Mouse (Mus musculus) lung, postnatal 14 days (tissue): ENCODE measurements around the gene Gm42372.
"Not testable (repeated sequence)": the region's sequence is repeated elsewhere in the genome, so short reads cannot be mapped to it uniquely, and the experiment has no call there.

Experiments used
- DNase-seq: peaks from one replicate; pipeline ENCODE4 v3.0.0; 2021

The Gm42372 gene

DNA sequence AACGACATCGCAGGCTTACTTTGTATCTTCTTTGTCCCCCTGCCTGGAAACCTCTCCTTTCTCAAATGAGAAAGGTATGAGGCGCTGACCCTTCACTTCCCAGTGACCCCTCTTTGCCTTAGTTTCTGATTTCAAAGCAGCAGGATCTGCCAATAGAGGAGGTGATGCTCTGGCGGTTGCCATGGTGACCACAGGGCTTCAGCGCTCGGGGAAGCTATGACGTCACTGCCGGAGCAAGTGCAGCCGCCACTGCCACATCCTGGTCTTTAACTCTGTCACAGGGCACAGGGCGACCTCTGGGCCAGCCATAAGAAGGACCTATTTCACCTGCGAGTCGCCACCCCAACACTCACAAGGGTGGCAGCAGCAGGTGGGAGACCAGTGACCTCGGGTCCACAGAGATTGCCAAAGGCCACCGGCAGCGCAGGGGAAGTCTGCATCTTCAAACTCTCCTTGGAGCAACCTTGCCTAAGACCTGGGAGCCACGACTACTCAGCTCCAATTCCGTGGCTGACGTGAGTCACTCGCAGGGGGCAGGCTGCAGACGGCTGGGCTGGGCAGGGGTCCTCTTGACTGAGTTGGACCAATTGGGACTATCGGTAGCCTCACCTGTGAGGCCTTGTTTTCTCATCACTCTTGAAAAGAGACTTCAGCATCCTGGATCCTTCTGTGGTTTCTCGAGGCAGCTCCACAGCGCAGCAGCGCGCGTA is at the start of gene Gm42372:
TSS of gene Gm42372 (plus strand) at position 228 of the 710 bp plus-strand sequence.
- peak; percentile 41 for DNase-seq

DNA sequence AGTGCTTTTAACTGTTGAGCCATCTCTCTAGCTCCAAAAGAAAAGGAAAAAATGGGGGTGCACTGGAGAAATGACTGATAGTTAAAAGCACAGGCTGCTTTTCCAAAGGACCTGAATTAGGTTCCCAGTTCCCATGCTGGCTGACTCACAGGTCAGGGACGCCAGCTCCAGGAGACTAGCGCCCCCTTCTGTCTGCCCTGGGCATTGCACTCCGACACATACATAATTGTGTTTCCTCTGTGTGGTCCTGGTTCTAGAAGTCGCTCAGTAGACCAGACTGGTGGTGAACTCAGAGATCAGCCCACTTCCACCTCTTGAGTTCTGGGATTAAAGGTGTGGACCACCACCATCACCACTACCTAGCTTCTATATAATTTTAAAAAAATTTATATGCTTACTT is 45.6 kb upstream of the Gm42372 start:
- DNase-seq = no peak

DNA sequence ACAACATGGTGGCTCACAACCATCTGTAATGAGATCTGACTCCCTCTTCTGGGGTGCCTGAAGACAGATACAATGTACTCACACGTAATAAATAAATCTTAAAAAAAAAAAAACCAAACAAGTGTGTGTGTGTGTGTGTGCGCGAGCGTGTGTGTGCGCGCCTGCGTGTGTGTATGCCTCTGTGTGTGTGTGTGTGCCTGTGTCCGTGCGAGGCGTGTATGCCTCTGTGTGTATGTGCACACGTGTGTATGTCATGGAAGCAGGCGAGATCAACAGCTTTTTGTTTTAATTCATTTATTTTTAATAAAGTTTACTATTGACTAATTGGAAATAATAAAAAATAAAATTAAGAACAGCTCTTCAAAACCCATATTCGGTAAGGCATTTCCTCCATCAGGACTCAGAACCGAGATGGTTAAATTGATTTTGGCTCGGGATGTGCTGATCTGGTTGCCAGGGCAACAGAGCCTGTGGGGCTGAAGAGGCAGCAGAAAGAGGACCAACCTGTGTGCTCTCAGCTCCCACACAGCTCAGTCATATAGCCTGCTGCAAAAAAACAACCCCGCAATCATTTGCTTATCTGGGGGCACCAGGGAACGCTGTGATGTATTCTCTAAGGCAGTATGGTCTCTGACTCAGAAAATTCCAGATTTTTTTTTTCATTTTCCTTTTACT is 44.6 kb upstream of the Gm42372 start:
- no peak for DNase-seq

GRCm38 (mm10) chr7:16940292-16940691 is 42.6 kb upstream of the Gm42372 start:
- DNase-seq = no peak

DNA sequence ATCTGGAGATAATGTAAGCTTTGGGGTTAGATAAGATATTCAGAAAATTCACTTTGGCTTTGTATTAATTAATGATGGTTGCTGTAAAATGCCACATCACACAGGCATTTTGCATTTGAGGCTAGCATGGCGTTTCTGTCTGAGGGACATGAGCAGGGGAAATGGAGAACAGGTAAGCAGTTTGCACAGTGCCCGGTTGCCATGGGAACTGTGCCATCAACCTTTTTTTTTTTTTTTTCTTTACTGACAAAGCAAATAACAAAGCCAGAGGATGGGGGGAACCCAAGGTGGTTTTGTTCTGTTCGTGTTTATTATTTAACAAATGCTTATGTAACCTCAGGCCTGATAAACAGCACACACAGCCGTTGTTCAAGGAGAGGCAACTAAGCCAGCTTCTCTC is 40.0 kb upstream of the Gm42372 start:
- no peak for DNase-seq

GRCm38 (mm10) chr7:16944061-16944807 is 38.7 kb upstream of the Gm42372 start, which contains the start of gene Pnmal2:
Gene Pnmal2, plus strand, starts transcription at chr7:16944682.
- peak; percentile 73 for DNase-seq

DNA sequence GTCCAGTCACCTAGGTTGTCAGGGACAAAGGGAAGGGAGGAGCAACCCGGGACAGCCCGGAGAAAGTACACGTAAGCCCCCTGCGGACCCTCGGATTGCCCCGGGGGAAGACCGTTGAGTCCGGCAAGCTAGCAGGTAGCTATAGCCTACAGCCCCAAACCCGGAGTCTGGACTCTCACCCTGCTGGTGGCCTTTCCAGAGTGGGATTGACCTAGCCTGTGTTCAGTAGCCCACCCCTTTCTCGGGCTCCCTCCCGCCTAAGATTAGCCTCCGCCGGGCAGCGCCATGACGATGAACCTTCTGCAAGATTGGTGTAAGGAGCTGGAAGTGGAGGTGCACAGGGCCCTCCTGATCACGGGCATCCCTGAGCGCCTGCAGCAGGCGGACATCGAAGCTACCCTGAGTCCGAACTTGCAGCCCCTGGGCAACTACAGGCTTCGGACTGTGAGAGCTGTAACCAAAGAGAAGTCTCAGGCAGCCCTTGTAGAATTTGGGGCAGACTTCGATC is 38.0 kb upstream of the Gm42372 start:
- DNase-seq = no peak

DNA sequence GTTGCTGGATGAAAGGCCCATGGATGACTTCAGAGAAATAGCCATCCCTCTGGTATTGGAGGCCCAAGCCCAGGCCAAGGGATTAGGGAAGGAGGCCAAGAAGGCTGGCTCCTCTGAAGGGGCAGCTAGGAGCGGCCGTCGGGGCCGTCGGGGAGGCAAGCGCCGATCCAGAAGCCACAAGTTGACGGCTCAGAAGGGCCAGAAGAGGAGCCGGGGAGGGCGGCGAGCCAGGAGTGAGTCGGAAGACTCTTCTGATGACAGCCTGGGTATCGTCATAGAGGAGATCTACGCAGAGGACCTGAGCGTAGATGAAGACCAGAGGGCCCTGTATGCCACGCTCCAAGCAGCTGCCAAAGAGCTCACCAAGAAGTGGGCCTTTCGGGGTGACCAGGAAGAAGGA is 37.5 kb upstream of the Gm42372 start:
- no peak for DNase-seq

GRCm38 (mm10) chr7:16946441-16947348 is 36.2 kb upstream of the Gm42372 start:
- no peak for DNase-seq

GRCm38 (mm10) chr7:16947349-16947895 is 35.5 kb upstream of the Gm42372 start:
- DNase-seq = no peak

DNA sequence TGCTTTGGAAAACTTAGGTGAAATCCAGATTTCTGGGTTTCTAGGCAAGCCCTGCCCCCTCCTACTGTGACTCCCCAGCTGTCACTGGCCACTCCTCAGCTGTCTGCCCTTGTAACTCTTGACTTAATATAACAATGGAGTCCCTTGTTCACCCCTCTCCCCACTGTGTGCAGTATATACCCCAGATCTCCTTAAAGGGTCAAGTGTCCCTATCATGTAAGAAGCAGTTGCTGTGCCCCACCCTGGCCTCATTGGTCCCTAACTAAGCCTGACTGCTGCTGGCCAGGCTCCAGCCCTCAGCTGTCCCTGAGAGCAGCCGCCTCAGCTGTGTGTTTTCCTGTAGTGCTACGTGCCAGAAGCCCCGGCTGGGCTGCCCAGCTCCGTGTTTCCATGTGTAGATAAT is 34.9 kb upstream of the Gm42372 start:
- DNase-seq = peak; percentile 49

DNA sequence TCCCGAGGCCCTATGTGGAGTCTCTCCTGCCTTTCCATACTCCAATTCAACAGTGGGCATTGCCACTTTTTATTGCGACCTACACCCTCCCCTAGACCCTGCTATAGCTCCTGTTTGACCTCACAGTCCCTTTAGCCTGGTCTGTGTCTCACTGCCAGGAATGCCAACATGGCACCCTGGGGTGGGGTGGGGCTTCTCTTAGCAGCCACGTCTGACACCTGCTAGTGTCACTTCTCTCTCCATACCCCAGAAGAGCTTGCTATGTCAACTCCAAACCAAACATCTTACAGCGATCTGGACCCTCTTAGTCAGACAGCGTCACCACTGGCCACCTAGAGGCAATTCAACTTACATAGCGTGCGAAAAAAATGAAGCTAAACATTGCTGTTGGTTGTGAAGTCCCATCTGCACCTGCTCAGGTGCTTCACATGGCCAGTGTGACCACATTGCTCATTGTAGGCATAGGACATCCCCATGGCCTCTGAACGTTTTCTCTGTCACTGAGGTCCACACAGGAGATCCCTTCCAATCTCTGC is 33.9 kb upstream of the Gm42372 start:
- DNase-seq = no peak

DNA sequence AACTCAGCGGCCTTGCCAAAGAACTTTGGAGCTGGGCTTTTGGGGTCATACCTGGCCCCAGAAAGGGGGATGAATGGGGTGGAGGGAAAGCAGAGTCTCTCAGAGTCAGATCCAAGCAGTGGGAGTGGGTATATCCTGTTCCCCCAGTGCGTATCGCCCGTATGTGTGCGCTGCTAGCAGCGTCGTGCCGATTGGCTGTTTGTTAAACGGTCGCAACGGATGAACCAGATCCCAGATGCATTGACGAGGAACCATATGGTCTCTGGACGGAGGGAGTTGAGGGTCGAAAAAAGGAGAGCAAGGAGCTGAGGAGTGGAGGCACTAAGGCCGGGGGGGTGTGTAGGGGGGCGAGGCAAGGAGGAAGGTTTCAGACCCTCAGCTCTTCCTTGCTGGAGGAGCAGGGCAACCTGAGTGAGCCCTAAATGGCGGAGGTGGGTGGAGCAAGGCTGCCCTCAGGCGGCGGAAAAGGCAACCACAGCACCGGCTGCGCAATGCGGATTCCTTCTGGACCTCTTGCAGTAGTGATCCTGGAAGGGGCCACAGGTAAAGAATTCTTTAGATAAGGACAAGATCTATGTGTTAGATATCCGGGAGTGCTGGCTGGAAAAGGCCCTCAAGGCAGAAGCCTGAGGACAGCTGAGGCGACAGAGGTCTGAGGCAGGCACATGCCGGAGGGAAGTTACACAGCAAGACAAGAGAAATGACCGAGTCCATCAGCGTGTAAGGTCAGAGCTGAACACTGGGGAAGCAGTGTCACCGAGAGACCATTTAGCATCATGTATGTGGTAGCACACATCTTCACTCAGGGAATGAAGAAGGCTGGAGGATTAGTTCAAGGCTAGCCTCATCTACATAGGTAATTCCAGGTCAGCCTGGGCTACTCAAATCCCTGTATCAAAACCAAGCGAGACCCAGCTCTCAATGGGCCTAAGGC is 32.7 kb upstream of the Gm42372 start:
- peak; percentile 80 for DNase-seq

DNA sequence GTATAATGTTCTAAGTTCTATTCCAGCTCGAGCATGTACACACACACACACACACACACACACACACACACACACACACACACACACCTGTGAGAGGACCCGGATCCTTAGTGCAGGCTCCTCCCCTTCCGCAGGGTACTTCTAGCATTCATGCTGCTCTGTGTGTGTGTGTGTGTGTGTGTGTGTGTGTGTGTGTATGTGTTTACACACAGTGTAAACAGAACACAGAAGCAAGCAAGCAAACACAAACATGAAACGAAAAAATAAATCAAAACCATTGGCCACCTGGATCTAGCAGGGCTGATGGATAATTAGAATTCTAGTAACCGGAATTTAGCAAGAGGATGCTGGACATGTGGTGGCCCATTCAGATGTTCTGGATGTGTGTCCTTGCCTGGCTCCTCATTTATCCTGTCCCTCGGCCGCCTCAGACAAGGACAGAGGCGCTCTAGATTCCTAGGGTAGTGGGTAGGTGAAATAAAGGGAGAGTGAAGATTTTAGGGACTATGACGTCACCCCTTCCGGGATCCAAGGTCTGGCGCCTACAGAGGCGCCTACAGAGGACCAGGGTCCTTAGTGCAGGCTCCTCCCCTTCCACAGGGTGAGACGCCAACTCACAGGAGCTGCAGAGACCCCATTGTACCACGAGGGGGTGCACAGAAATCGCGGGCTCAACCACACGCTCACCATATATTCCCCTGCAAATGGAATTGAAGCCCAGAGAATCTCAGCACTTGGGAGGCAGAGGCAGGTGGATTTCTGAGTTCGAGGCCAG is 31.8 kb upstream of the Gm42372 start:
- peak; percentile 83 for DNase-seq

DNA sequence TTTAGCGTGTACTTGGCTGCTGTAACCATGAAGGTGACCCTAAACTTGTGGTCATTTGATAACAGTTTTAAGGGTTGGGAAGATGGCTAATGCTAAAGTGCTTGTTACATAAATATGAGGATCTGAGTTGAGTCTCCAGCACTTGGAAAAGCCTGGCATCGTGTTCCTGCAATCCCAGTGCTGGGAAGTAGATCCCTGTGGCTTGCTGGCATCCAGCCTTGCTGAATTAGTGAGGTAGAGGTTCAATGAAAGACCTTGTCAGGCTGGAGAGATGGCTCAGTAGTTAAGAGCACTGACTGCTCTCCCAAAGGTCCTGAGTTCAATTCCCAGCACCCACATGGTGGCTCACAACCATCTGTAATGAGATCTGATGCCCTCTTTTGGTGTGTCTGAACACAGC is 29.1 kb upstream of the Gm42372 start:
- not testable (repeated sequence) for DNase-seq

- DNase-seq = no peak
Observed at GRCm38 (mm10) chr7:16955712-16956111, 27.2 kb upstream of the Gm42372 start.

- DNase-seq = no peak
Observed at GRCm38 (mm10) chr7:16956410-16957265, 26.2 kb upstream of the Gm42372 start.

DNA sequence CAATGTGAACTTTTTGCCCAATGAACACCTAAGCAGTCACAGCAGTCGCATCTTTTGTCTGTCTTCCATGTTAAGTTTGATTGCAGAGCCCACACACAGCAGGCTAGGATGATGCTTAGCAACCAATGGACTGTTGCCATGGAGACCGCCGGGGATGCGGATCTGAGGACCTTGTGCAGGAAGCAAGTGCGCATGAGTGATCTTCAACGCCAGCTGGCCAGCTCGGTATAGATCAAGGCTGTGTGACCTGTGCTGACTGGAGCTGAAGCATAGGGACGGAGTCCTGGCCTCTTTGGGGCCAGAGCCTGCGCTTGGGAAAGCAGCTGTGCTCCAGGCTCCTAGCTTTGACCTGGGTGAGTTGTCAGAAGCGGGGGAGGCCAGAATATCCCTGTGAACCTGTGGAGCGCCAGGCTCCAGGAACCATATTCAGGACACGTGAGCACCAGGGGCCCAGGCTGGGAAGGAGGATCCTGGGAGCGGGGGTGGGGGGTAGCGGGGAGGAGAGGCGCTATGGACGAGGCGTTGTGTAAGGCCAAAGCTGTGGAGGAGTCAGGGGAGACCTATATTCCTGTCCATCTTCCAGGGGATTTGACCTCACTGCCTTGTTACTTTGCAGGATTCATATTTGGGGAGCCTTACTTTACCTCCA is 23.2 kb upstream of the Gm42372 start, which contains the start of gene Pnmal1:
TSS of gene Pnmal1 (plus strand) at position 141 of the 649 bp plus-strand sequence.
- no peak for DNase-seq
